Mouse (Mus musculus): Measurements from ENCODE around the gene Ifitm10.
"Not testable (repeated sequence)": the region's sequence is repeated elsewhere in the genome, so short reads cannot be mapped to it uniquely, and the experiment has no call there.

Ifitm10 gene

DNA sequence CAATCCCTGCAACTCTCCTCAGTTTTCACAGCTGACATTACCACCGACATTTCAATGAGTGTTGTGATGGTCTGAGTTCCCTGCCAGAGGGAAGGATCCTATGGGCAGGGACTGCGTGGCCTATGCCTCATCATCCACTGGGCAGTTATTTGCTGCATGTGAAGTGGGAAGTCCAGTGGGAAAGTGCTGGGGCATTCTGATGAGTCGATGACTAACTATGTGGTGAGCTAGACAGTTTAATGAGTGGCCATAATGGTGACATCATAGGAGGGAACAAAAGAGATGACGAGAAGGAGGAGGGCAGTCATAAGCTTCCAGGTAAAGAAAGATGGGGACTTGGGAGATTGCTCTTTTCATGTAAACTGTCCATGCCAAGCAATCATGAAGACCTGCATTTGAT lies 10.4 kb downstream of the Ifitm10 start:
- no peak for DNase-seq (ENCODE audit: low spot score)

DNA sequence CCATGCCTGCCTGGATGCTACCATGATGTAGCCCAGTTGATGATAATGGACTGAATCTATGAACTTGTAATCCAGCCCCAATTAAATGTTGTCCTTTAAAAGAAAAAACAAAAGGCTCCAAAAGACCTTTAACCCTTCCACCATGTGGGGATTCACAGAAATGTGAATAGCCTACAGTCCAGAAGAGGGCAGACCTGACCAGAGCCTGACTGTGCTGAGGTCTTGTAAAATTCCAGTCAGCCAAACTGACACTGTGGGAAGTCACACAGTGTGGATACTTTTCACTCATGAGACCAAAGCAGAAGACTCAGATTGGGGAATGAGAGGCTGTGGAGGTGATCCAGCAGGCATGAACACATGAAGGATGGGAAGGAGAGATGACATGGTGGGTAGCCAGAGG lies 12.8 kb downstream of the Ifitm10 start:
- DNase-seq (ENCODE audit: low spot score), result no peak

DNA sequence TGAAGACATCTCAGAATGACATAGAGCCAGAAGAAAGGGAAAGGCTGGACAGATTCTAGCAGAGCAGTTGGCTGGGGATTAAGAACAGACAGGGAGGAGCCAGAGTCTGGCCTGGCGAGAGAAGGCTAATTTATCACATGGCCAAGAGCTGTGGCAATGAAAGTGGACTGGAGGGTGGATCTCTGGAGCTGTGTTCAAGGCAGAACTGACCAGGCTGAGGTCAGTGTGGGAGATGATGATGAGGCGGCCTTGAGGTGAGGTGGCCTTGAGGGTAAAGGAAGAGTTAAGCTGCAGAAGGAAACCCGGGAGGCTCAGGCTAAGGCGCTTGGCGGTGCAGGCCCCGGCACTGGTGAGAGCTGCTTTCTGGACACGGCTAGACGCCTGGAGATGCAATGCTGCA lies 14.4 kb downstream of the Ifitm10 start:
- no peak for DNase-seq (ENCODE audit: low spot score)

DNA sequence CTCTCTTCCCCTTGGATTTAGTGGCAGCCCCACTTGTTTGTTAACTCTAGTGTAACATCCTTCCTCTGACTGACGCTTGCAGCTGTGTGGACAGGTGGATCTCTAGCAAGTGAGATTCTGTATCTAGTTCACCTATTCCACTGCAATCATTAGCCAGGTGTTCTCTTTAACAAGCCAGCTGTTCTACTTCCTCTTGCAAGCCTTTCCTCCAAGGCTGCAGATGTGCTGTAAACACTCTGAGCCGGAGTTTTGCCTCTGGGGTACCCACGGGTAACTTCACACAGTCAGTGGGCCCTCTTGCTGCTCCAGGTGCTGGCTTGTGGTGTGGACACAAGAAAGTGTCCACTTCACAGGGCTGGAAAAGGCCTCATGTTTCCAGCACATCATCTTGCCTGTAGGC lies 16.0 kb downstream of the Ifitm10 start:
- no peak for DNase-seq (ENCODE audit: low spot score)

DNA sequence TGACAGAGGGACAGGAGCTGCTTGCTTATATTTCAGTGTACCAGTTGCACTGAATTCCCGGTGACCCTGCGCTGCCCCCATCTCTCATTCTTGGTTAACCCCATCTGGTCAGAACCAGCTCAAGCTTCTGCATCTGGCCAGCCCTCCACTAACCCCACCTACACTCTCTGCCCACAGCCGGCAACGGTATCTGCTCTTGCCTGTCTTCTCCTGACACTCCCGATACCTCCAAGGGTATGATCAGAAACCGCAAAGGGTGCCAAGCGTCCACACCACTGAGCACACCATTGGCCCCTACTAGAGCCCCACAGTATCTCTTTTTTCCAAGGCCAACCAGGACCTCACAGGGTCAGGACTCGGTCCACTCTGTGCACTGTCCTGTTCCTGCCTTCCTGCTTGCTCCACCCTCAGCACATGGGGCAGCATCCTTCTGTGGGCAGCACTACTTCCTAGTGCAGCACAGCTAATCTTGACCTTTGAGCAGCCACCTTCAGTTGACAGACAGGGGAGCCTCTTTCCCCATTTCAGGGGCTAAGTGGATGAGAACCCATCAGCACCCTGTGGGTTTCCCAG lies 18.8 kb downstream of the Ifitm10 start:
- no peak for DNase-seq (ENCODE audit: low spot score)

DNA sequence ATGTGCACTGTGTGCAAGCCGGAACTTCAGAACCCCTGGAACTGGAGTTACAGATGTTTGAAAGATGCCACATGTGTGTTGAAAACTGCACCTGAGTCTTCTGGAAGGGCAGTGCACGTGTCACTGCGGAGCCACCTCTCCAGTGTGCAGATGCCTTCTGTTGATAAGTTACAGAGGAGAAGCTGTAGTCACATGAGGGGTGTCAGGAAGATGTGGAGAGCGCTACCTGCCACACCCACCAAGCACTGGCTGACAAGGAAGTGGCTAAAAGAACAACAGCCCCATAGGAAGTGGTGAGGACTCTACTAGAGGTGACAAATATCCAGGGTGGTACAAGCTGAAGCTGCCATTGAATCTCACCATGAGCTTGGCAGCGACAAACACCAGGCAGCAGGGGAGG lies 19.7 kb downstream of the Ifitm10 start:
- no peak for DNase-seq (ENCODE audit: low spot score)

DNA sequence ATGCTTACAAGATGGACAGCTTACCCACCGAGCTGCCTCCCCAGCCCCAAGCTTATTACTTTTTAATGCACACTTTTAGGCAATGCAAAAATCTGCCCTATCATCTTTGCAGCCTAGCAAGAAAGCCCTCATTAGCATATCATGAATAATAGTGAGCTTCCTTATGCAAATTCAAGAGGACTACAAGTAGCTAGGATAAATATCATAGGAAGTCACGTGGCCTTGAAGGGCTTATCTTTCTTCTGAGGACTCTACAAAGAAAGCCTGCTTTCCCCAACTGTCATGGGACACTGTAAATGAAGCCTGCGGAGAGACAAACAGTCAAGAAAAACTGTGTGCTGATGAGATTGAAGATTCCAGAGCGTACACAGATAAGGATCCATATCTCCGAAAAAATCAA lies 22.0 kb downstream of the Ifitm10 start:
- no peak for DNase-seq (ENCODE audit: low spot score)

DNA sequence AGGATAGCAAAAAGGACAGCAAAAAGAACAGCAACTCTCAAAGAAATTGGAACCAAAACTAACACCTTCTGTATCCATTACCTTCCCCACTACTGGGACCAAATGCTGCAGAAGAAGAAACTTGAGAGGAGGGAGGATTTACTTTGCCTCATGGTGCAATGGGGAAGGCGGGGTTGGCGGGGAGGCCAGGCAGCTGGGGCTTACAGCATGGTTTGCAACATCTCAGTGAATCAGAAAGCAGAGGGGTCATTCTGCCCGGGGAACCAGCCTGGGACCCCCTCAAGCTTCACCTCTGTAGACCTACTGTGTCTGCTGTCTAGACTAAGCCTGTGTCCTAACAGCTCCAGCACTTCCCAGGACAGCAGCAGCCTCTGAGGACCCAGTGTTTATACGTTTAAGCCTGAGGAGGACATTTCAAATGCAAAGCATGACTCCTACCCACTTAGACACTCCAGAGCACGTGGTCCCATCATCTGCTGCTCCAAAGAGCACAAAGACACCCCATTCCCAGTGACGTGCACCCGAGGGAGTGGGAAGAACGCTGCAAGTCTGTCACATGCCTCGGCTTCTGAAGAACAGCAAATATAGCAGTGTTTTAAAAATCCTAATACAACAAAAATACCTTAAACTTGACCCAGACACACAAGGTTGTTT lies 24.1 kb downstream of the Ifitm10 start:
- no peak for DNase-seq (ENCODE audit: low spot score)

DNA sequence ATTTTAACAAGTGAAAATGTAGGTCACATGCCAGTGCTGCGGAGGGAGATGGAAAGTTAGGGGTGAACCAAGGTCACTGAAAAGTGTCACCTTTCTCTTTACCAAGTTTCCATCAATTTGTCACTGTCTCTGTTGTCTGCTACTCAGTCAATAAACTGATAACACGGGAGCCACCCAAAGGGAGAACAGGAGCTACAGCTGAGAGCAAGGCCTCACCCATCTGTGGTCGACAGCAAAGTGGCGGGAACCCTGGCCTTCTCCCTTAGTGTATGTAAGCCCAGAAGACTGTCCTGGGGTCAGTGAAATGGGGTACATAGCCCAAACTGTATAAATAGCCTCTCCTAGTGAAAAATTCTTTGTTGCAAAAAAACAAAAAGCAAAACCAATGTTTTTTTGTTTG lies 26.0 kb downstream of the Ifitm10 start:
- DNase-seq (ENCODE audit: low spot score), result no peak

DNA sequence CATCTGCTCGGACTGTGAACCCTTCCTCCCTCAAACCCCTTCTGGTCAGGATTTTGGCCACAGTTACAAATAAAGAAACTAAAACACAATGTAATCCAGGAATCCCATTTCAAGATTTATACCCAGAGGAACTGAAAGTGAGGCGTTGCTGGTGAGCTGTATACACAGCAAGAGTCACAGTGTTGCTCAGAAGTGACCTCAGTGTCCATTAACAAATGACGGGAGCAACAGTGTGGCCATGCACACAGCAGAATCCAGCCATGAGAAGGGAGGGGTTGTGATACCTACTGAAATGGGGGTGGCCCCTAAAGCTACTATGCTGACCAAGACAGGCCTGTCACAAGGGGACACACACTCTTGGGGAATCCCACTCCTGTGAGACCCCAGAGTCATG lies 31.3 kb downstream of the Ifitm10 start:
- no peak for DNase-seq (ENCODE audit: low spot score)

DNA sequence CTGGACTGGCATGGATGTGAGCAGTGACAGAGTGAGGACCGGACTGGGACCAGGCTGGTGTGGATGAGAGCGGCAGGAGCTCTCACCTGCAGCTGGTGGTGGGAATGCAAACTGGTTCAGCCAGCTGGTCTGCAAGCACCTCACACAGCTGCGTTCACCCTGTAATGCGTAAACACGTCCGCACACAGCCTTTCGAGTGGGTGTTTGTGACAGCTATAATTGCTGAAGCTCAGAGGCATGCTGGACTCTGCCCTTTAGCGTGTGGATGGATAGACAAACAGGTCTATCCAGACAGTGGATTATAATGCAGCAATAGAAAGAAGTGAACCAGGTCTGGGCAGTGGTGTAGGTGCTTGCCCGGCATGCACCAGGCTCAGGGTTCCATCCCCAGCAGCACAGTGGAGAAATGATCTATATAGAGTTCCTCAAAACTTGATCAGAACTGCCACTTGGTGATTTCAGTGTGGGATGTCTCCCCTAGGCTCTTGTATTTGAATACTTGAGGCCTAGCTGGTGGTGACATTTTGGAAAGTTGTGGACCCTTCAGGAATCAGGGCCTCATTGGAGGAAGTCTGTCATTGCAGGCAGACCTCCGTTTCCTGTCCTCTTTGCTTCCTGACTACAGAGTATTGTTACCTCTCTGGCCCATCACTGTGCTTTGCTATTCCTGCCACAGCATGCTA lies 31.8 kb downstream of the Ifitm10 start:
- no peak for DNase-seq (ENCODE audit: low spot score)

DNA sequence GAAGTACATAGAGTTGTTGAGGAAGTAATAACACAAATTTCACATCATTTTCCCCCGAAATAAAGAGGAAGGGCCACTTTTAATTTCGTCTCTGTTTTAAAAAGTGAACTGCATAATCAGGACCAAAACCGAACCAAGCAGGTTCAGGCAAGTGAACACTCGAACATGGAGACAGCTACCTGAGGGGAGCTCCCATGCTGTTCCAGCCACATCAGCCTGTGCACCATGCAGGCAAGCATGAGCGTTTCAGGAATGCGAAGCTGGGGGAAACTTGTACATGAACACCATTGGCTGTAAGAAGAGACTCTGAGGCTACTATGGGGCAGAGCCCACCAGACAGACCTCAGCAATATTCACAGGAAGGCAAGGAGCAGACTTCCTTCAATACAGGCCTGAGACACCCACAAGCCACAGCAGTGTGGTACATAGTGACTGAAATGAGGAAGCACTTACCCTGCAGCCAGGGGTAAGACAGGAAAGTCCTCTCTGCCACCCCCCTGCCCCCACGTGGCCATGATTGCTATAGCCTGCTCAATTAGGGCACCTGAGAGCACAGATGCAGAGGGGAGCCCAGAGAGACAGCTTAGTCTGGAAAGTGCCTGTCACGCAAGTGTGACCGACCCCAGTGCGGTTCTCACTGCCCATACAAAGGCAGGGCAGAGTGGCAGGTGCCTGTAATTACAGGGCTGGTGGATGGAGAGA lies 33.1 kb downstream of the Ifitm10 start:
- DNase-seq (ENCODE audit: low spot score), result no peak

DNA sequence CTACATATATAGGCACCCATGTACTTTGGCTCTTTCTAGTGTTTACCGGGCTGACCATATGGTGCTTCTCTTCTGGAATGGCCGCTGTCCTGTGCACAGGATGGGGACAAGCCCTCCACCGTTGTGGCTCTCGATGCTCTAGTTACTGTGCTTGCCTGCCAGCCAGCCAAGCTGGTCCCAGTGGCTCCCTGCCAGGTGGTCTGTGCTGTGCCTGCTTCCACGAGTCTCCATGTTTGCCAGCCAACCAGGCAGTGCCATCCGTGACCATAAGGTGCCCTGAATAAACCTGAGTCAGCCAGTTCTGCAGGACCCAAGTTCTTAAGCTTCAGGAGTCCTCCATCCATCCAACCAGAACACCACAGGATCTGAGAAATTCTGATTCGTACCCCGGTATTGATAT lies 38.4 kb downstream of the Ifitm10 start:
- DNase-seq (ENCODE audit: low spot score), result no peak

DNA sequence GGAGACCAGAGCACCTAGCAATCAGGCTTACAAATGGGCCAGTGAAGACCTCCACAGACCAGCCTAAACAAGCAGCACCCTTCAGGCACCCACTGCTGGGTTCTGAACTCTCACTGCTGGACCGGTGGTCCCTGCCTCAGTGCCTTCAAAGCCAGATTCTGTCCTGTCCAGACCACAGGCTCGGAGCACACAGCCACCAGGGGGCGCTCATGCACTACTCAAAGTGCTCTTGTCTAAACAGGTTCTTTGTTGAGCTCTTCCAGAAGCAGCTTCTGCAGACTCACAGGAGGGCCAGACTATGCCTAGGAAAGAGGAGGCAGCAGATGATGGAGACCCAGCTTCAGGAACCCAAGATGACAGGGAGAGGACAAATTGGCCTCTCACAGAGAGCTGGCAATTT lies 39.3 kb downstream of the Ifitm10 start:
- DNase-seq (ENCODE audit: low spot score), result peak; percentile 94

DNA sequence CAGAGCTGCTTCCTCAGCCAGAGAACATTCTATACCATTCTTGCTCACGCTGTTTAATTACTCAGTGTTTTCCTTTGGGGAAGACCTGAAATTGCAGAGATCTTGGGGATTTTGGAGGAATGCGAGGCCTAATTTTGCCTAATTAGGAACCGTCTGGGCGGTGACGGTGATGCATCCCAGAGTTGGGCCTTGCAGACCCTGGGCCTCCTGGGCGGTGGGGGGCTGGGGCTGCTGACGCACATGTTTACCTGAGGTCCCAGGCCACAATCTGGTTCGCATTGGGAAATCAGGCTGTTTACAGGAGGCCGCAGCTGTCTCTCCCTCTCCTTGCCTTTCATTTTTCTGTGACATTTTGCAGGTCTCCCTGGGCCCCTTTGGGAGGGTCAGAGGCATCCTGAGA lies 40.8 kb downstream of the Ifitm10 start:
- DNase-seq (ENCODE audit: low spot score), result not testable (repeated sequence)

DNA sequence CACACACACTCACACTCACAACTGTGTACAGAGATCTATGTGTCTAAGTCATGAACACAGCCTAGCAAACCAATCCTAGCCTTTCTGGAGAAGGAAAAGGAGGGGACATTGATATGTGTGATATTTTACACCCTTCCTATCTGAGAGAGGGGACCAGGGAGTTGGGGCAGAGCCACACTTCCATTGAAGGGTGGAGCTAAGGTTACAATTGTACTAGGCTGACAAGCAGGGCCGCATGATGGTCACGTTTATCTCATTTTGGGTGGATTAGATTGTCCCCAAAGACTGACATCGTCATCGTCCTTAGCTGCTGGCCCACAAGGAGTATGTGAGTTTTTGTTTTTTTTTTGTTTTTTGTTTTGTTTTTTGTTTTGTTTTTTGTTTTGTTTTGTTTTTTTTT lies 42.3 kb downstream of the Ifitm10 start:
- DNase-seq (ENCODE audit: low spot score), result no peak

DNA sequence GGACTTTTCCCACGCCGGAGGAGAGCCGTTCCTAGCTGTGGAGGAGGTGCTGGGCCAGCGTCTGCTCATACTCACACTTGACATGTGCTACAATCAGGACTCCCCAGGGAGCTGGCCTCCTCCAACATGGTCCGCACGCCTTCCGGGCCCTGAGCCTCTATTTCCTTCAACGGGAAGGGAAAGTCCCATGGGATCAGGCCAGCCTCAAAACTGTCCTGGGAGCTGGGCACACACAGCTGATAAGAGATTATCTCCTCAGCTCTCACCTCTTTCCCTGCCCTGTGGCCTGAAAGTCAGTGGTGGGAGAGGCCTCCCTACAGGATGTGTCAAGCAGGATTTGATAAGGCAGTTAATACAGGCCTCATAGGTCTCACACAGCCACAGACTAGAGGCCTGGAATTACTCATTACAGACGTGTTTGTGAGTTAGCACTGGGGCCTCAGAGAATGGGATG lies 43.3 kb downstream of the Ifitm10 start:
- DNase-seq (ENCODE audit: low spot score), result no peak

DNA sequence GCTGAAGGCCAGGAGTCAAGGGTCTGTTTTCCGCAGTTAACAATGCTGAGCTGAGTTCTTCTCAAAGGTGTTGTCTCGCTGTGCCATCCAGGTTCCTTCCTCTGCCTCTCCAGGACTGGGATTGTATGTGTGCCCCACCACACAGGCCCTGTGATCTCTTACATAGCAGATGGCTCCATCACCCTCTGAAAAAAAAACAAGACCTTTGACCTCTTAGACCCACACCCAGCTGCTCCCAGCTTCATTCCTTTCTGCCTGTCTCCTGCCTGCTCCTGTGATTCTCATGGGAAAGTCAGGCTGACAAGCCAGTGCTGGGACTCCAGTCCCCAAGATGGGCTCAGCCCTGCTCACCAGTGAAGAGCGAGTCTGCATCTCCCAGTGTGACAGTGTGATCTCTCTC lies 45.0 kb downstream of the Ifitm10 start:
- DNase-seq (ENCODE audit: low spot score), result no peak

DNA sequence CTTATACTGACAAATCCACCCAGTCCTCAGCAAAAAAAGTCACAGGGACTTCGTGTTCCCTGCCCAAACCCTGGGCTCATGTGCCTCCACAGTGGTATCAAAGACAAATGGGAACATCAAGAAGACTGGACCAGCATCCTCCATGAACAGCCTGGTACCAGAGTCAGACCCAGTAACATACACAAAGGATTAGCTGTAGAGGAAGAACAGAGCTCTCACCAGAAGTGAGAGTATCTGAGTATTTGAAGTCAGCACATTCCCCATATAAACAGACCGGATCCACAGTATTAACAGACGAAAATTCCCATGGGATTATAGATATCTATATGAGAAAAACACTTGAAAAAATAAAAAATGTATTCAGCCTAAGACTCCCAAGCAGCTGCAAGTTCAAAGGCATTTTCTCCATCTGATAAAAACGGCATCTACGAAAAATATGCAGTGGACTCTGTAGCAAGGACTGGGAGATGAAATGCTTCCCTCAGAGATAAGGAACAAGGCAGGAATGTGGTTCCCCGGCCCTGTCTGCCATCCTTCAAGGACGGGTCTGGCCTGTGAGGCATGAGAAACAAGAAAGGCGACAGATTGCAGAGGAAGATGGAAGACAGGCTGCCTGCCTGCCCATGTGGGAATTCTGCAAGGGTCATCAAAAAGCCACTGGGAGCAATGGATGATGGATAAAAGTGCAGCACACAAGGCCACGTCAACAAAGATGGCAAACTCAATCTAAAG lies 46.7 kb downstream of the Ifitm10 start:
- DNase-seq (ENCODE audit: low spot score), result peak; percentile 28

DNA sequence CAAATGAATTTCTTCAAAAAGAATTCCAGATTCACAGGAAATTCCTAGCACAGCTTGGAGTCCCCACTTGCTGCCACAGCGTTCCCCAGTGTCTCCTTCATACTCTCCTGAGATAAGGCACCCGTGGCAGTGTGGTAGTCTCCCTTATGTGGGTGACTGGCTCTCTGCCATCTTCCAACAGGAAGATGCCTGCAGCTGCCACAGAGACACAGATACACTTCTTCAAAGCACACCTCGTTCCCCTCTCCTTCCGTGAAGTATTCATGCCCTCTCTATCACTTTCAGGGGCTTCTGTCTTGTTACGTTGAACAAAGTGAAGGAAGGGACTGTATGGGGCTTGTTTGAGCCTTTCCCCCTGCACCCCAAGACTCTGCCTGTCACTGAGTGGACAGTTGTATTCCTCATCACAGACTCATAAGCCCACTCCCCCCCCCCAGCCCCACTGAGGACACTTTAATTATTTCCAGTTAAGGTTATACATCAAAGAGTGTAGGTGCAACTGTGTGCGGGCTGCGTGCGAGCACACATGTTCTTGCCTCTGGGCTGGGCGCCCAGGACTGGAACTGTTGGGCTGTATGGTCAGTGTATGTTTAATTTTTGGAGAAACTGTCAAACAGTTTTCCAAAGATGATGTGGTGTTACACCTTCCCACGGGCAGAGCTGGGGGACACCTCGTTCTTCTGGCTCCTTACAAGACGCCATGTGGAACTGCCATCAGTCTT lies 50.0 kb downstream of the Ifitm10 start:
- no peak for DNase-seq (ENCODE audit: low spot score)

DNA sequence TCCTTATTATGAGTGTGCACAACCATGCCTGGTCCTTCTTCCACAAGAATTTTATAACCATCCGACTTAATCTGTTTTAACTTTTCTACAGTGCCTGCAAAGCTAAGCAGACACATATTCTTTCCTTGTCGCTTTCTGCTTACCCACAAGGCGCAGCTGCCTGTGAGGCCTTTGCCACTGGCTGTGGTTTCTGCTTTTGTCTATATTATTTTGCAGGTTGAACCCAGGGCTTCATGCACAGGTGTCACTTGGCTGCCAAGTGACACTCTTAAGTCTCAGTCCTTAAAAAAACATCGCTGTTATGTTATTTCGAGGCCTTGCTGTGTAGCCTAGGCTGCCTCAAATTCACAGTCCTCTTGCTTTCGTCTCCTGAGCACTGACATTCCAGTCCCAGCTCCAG lies 50.9 kb downstream of the Ifitm10 start:
- DNase-seq (ENCODE audit: low spot score), result no peak
